Mouse (Mus musculus): ENCODE data around the gene Tmem115.
"Not testable (repeated sequence)": the region's sequence is repeated elsewhere in the genome, so short reads cannot be mapped to it uniquely, and the experiment has no call there.

Tmem115 gene

GRCm38 (mm10) chr9:107570016-107570415 lies 36.3 kb downstream of the Tmem115 start:
- DNase-seq (ENCODE audit: extremely low read depth, insufficient read length, low spot score), result no peak

- DNase-seq (ENCODE audit: extremely low read depth, insufficient read length, low spot score), result no peak
Measured at GRCm38 (mm10) chr9:107570845-107571244, 37.1 kb downstream of the Tmem115 start.

- DNase-seq (ENCODE audit: extremely low read depth, insufficient read length, low spot score), result no peak
Measured at GRCm38 (mm10) chr9:107571534-107572326, 38.0 kb downstream of the Tmem115 start.

GRCm38 (mm10) chr9:107572327-107572662 lies 38.5 kb downstream of the Tmem115 start:
- no peak for DNase-seq (ENCODE audit: extremely low read depth, insufficient read length, low spot score)

GRCm38 (mm10) chr9:107573774-107574173 lies 40.0 kb downstream of the Tmem115 start:
- DNase-seq (ENCODE audit: extremely low read depth, insufficient read length, low spot score), result not testable (repeated sequence)

GRCm38 (mm10) chr9:107575579-107576356 lies 42.0 kb downstream of the Tmem115 start:
- DNase-seq (ENCODE audit: extremely low read depth, insufficient read length, low spot score), result no peak

- DNase-seq (ENCODE audit: extremely low read depth, insufficient read length, low spot score), result peak; percentile 84
Measured at GRCm38 (mm10) chr9:107576357-107577107, 42.8 kb downstream of the Tmem115 start, which contains the start of gene Hyal1. Hyal1 (plus strand) TSS chr9:107576927.

GRCm38 (mm10) chr9:107577871-107578270 lies 44.1 kb downstream of the Tmem115 start:
- DNase-seq (ENCODE audit: extremely low read depth, insufficient read length, low spot score), result no peak

GRCm38 (mm10) chr9:107578587-107578986 lies 44.8 kb downstream of the Tmem115 start, which contains the start of gene Naa80:
Naa80 (plus strand) TSS chr9:107578887.
- DNase-seq (ENCODE audit: extremely low read depth, insufficient read length, low spot score), result no peak

GRCm38 (mm10) chr9:107579023-107579900 lies 45.5 kb downstream of the Tmem115 start:
- peak; percentile 62 for DNase-seq (ENCODE audit: extremely low read depth, insufficient read length, low spot score)

- peak; percentile 88 for DNase-seq (ENCODE audit: extremely low read depth, insufficient read length, low spot score)
Measured at GRCm38 (mm10) chr9:107580501-107581317, 47.0 kb downstream of the Tmem115 start, which contains the start of gene Hyal3. Hyal3 (plus strand) TSS chr9:107580818.

- no peak for DNase-seq (ENCODE audit: extremely low read depth, insufficient read length, low spot score)
Measured at GRCm38 (mm10) chr9:107581584-107581983, 47.8 kb downstream of the Tmem115 start.

GRCm38 (mm10) chr9:107582509-107583062 lies 48.8 kb downstream of the Tmem115 start:
- no peak for DNase-seq (ENCODE audit: extremely low read depth, insufficient read length, low spot score)

GRCm38 (mm10) chr9:107583174-107583573 lies 49.4 kb downstream of the Tmem115 start:
- no peak for DNase-seq (ENCODE audit: extremely low read depth, insufficient read length, low spot score)

GRCm38 (mm10) chr9:107586504-107586903 lies 52.8 kb downstream of the Tmem115 start:
- no peak for DNase-seq (ENCODE audit: extremely low read depth, insufficient read length, low spot score)

GRCm38 (mm10) chr9:107586974-107587832 lies 53.5 kb downstream of the Tmem115 start, which contains the start of gene Ifrd2:
Ifrd2 (plus strand) TSS chr9:107587642.
- DNase-seq (ENCODE audit: extremely low read depth, insufficient read length, low spot score), result peak; percentile 94

GRCm38 (mm10) chr9:107587833-107588639 lies 54.3 kb downstream of the Tmem115 start:
- no peak for DNase-seq (ENCODE audit: extremely low read depth, insufficient read length, low spot score)

Data from 3134 (cell line).